Mouse (Mus musculus) left cerebral cortex, adult 11 months (tissue): Measurements from ENCODE around the gene Itga1.

Source experiments
- DNase-seq: peaks from one replicate; pipeline ENCODE4 v3.0.0; 2022; ENCODE audit warnings: low spot score

Itga1 gene

DNA sequence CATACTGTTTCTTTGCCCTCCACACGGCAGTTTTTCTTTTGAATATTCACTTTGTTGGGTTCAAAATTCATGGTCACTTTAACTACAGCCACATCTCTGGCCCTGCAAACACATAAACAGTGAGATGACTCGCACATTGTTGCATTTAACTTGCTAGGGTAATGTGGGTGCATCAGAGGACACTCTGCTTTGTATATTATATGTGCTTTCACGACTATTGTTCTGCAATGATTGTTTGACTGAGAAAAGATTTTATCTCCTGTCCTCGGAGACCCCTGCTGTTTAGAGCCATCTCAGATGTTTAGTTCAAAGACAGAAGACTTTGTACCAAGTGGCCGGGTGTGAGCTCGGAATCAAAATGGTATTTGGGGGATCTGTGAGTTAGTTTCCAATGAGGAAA lies 114.1 kb downstream of the Itga1 start:
- DNase-seq, result no peak

DNA sequence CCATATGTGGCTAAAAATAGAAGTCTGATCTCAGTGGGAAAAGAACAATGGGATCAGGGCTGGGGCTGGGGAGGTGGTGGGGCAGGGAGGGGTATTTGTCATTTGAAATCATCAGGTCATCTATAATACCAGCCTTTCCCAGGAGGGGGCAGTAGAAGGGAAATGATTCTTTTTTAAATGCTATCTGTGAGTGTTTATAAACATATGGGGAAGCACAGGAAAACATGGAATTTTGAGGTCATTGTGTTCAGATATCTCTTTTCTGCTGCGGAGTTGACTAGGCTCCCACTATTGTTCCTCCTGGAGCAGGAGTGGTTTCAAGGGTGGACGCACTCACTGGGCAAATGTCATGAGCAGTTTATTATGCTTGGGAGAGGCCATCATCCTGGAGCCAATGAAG lies 114.6 kb downstream of the Itga1 start:
- no peak for DNase-seq

DNA sequence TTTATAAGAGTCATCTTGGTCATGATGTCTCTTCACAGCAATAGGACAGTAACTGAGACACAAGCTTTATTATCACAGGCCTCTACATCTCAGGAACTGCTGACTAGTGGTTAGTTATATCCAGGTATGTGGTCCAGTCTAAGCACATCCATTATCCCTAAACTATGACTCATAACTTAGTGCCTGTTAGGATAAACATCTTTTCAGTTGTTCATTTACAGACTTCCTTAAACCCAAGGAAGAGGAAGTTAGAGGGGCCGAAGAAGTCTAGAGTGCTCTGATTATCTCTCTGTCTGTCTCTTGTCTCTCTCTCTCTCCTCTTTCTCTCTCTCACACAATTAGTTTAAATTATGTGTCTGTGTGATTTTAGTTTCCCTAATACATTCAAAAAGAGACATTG lies 117.1 kb downstream of the Itga1 start:
- DNase-seq, result no peak

DNA sequence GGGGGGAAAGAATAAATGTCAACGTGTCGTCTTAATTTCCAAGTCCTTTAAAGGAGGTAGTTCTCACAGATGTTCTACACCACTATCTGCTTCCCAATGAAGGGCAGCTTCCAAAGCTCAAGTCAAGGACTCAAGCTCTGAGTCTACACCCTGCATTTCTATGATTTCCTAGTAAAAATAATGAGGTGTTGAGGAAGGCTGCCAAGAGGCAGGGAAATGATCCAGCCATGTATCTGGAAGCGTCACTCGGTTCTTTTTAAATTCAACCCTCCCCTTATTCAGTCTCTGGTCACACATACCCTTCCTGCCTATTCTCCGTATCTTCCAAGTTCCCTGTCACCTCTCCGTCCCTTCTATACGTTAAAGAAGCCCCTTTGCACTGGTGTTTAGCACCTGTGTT lies 118.6 kb downstream of the Itga1 start:
- no peak for DNase-seq

DNA sequence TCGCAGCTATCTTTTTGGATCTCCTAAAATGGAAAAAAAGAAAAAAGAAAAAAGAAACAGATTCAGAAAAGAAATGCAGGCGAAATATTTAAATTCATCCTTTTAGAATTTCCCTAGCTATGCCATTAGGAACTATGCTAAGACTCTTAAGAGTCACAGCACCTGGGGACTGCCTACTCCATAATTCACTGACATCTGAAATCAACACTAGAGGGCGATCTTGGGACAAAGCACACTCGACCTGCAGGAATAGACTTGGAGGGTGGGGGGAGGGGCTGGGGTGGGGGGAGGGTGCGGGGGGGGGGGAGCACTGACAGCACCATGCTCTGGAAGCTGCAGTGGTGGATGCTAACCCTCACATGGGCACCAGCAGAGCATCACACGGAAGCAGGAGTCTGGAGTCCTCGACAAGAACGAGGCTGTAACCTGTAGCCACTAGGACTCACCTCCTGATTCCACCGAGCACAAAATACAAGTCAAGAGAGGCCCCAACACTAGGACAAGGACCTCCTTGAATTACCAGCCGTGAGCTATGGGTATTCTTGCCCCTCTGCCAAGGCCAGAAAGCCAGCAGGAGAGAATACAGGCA lies 120.8 kb downstream of the Itga1 start:
- no peak for DNase-seq

DNA sequence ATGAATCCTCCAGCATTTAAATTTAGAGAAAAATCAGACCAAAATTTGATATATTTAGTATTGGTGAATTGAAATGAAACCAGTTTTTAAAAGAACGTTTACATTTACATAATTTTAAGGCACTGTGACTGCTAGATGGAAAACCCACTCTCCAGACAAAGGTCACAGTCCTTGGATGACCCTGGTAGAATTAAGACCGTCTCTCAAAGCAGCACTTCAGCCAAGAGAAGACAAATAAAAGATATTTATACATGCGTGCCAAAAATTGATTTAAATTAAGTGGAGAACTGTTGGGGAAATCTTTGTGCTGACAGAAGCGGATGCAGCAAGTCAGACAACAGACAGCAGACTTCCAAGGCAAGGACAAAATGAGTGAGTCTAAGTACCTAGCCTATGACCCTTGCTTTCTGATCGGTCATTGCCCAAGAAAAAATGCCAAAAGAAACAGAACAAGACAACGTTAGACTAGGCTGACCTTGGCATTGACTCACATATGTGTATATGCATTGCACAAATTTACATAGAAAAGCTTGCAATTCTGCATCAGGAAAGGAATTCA lies 127.2 kb downstream of the Itga1 start:
- DNase-seq, result no peak

DNA sequence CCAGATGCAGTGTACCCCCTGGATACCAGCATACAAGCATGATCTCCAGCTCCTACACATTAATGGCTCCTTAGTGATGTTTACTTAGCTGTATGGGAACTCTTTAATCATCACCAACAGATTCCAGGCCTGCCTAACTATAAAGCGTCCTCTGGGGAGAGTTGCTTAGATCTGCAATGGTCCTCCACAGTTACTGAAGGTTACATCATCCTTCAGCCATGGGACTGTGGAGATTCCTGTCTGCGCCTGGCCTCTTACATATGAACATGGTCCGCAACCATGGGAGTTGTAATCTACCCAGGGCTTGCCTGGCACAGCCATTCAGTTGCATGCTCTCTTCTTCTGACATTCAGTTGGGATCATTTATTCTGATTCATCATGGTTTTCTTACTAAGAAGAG lies 129.9 kb downstream of the Itga1 start:
- no peak for DNase-seq

DNA sequence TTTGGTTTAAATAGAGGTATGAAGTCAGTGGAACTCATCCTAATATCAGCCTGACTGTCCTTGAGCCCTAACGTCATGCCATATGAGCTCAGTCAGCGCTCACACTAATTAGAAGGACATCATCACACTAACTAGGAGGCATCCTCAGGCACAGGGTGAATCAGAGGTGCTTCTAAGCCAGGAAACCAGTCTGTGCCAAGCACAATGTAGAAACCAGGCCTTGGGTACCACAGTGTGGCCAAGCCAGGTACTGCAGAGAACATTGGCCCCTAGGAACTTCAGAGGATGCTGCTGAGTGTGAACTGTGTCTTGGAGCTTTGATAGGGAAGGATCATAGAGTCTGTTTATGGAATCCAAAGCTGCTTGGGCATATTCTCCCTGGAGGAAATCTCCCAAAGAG lies 137.5 kb downstream of the Itga1 start:
- DNase-seq, result peak; percentile 63

DNA sequence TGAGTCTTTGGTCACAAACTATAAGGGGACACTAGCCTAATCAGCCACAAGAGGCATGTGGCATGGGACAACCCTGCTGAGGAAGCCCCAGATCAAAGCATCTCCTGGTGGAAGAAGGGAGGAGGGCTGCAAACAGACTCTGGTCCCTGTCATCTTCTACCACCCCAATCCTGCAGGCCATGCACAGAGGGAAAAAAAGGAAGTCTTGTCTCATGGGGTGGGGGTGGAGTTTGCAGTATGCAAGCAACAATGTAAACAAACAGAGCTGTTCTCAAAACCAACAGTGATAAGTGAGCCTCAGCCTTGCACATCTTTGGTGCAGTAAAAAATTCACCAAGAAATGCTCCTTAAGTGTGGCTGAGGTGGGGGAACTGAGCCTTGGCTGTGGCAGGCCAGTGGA lies 147.2 kb downstream of the Itga1 start:
- DNase-seq, result no peak

DNA sequence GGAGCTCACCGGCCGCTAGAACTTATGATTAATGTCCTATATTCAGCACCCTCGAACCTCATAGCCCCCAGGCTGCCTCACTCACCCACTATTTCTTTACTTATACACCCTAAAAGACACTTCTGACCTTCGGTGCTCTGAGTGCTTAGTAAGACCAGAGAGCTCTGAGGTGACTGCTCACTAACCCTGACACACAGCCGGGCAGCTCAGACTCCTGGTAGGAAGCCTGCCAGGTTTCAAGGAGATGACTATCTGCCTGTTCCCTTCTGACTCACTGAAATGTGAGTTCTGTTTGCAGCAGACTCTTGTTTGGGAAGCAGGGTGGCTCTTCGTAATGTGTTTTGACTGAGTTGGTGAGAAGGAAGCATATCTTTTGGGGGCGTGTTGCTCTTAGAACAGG lies 168.2 kb downstream of the Itga1 start:
- DNase-seq, result no peak

DNA sequence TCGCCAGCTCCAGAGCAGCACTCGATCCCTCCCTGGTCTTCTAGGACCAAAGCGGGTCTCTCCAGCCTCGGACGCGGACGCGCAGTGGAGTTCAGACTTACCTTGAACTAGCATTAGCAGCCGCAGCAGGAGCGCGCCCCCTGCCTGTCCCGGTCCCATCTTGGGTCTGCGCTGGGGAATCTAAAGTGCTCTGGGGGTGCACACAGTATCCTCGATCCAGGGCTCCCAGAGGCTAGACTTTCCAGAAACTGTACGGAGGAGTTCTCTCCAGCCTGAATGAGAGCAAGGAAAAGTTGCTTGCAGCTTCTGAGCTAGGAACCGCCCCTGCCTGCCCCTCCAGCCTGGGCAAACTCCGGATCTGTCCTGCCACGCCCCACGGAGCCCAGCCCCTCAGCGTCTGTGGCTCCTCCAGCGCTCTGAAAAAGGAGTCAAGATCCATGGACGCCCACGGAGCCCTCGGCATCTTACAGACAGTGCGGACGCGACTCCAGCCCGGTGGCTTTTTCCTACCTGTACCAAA lies 169.9 kb downstream of the Itga1 start, which contains the start of gene Itga2:
TSS of gene Itga2 (minus strand) at position 326 of the 520 bp plus-strand sequence.
- DNase-seq, result no peak

DNA sequence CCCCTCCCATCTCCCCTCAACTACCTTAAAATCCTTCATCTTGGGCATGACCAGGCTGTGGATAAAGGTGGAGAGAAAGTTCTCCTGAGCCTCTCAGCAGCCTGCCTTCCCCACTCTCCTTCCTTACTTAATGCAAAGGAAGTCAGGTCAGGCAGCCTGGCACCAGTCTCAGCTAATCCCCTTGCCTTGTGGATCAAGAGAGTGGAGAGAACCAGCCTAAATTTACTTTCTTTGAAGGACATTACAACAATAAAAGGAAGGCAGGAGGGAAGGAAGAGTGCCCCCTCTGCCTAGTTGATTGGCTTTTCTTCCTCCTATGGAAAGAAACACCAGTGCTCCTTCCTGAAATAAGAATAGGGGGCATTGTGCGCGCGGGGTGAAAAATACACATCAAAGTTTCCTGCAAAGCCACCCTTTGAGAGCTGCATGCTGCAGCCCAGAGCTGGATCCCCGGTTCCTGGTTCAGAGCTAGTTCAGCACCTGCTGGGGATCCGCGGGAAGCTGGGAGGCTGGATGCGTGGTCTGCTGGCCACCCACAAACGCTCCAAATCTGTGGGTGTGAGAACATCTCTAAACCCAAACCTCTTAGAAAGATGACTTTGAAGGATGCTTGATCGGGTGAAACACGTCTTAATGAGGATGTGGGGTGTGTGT lies 170.6 kb downstream of the Itga1 start:
- no peak for DNase-seq

DNA sequence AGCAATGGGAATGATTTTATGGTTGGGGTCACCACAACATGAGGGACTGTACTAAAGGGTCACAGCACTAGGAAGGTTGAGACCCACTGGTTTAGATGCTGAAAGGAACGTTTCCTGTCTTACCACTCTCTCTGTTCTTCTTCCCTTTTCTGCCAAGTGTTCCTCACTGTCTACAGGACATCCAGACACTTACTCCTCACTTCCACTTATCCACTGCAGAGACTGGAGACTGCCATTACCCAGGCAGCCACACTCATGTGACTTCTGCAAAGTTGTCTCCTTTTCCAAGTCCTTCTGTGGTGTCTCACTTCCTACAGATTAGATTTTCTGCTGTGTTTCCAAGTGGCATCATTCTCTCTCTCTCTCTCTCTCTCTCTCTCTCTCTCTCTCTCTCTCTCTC lies 177.0 kb downstream of the Itga1 start:
- no peak for DNase-seq

DNA sequence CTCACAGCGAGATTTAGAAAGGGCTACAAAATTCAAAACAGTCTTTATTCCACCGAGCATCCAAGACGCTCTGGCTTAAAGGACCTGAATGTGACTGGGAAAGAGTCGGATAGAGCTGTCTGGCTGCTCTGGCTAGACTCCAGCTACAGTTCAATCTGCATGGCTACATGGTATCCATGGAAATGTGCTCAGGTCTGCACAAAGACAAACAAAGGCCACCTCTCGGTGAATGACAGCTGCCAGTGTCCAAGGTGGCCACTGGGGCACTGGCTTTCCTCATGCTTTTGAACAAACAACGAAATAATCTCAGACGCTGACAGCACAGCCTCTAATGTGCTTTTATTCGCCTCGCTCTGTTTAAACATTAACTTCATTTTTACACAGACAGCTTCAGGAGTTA lies 178.4 kb downstream of the Itga1 start:
- DNase-seq, result no peak

DNA sequence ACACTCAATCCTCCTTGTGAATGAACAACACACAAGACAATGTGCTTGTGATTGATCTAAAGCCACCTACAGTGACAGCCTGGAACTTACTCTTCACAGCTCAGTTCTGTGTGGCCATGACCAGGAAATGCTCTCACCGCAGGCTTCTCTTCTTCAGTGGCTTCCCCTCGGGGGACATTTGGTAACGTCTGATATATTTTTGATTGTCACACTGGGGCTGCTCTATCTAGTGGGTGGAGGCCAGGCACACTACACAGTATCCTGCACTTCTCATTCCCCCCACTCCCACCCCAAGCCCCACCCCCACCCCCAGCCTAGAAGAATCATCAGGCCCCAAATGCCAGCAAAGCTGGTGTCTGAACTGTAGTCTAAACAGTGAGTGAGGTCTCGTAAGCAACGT lies 186.0 kb downstream of the Itga1 start:
- no peak for DNase-seq

DNA sequence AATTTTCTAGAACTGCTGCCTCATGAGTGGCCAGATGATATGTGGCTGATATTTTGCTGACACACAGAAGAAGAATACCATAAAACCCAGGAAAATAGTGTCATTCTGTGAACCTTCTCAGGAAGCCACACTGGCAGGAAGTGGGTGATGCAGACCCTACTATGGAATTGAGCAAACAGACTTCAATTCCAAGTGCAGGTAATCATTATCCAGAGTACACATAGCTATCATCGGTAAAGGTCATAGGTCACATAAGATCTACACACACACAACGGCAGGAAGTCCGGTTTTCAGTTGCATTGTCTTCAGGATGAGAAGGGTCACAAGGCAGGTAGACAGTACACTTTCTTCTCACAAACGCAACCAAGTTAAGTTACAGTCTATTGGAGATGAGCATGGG lies 186.8 kb downstream of the Itga1 start:
- DNase-seq, result no peak

DNA sequence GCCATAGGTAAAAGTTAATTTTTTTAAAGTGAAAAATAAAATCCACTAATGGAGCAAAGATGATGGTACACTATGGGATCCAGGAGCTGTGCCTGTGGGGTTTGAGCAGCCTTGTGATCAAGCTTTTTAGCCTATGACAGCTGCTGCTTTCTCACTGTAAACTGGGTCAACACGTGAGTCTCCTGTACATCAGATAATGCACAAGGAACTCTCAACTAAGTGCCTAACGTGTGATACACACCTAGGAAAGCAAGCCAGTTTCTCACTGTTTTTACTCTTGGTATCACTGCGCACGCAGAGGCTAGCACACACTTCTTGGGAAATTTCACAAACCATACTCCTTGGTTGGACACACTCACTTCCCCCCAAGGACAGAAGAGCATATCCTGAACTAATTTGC lies 187.2 kb downstream of the Itga1 start:
- no peak for DNase-seq

DNA sequence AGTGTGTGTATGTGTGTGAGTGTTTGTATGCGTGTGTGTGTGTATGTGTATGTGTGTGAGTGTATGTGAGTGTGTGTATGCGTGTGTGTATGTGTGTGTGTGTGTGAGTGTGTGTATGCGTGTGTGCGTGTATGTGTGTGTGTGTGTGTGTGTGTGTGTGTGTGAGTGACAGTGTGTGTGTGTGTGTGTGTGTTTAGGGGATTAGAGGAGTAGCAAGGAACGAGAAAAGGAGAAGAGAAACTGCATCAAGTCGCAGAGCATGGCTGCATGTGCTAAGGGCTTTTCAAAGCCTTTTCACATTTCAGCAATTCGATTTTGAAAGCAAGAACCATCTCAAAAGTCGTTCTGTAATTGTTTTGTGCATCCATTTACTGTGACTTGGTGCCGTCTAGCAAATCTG lies 191.1 kb downstream of the Itga1 start:
- DNase-seq, result no peak

DNA sequence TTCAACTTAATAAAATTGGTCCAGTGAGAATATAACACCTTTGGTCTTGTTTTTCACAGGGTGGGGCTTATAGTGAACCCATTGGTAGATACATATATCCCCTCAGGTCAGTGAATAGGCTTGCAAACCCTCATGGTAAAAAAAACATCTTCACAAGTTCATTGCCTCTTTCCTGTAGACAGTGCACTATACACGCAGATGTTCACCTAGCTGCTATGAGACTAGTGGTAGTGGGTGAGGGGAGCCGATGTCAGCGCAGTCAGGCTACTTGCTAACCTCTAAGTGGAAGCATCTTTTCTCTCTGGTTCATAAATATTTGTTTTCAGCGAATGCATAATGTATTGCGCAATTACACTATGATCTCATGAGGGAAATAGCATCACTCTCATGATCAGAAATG lies 192.2 kb downstream of the Itga1 start:
- no peak for DNase-seq

DNA sequence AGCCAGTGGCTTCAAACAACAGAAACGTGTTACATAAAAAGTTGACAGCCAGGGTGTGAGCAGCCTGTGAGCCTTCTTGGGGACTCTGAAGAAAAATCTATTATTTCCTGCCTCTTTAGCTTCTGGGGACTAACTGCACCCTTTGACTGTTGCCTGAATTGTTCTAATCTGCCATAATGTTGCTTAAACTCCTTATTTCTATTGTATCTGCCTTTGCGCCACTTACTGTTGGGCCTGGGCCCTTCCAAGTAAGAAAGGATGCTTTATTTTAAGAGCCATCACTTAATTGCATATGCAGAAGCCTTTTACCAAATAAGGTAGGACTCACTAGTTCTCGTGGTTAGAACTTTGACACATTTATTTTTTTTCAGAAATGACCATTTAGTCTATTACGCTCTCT lies 193.9 kb downstream of the Itga1 start:
- no peak for DNase-seq
